Mouse (Mus musculus) urinary bladder, postnatal 10 days (tissue): Measurements from ENCODE around the gene Zdhhc19.

Source experiments
- DNase-seq: peaks from one replicate; pipeline ENCODE4 v3.0.0; 2022; ENCODE audit warnings: low spot score

The Zdhhc19 gene

GRCm38 (mm10) chr16:32495965-32496364 lies at the start of gene Zdhhc19:
Gene Zdhhc19 (plus strand): TSS chr16:32496265.
- no peak for DNase-seq

- no peak for DNase-seq
Observed at GRCm38 (mm10) chr16:32446563-32447138, 49.4 kb upstream of the Zdhhc19 start.

- DNase-seq: no peak
Observed at GRCm38 (mm10) chr16:32449665-32450064, 46.4 kb upstream of the Zdhhc19 start.

- no peak for DNase-seq
Observed at GRCm38 (mm10) chr16:32450133-32450532, 45.9 kb upstream of the Zdhhc19 start.

GRCm38 (mm10) chr16:32453102-32453501 lies 43.0 kb upstream of the Zdhhc19 start:
- no peak for DNase-seq

- no peak for DNase-seq
Observed at GRCm38 (mm10) chr16:32454646-32455045, 41.4 kb upstream of the Zdhhc19 start.

GRCm38 (mm10) chr16:32456086-32456485 lies 40.0 kb upstream of the Zdhhc19 start:
- DNase-seq: no peak

GRCm38 (mm10) chr16:32456761-32457160 lies 39.3 kb upstream of the Zdhhc19 start:
- no peak for DNase-seq

GRCm38 (mm10) chr16:32457589-32458386 lies 38.3 kb upstream of the Zdhhc19 start:
- no peak for DNase-seq

GRCm38 (mm10) chr16:32460518-32460917 lies 35.5 kb upstream of the Zdhhc19 start:
- DNase-seq: no peak

GRCm38 (mm10) chr16:32461713-32462112 lies 34.4 kb upstream of the Zdhhc19 start:
- no peak for DNase-seq

- DNase-seq: no peak
Observed at GRCm38 (mm10) chr16:32462950-32463349, 33.1 kb upstream of the Zdhhc19 start.

- DNase-seq: no peak
Observed at GRCm38 (mm10) chr16:32463426-32463825, 32.6 kb upstream of the Zdhhc19 start.

- no peak for DNase-seq
Observed at GRCm38 (mm10) chr16:32464908-32465307, 31.2 kb upstream of the Zdhhc19 start.

GRCm38 (mm10) chr16:32468488-32468887 lies 27.6 kb upstream of the Zdhhc19 start:
- no peak for DNase-seq

- no peak for DNase-seq
Observed at GRCm38 (mm10) chr16:32469404-32470105, 26.5 kb upstream of the Zdhhc19 start.

GRCm38 (mm10) chr16:32472276-32473015 lies 23.6 kb upstream of the Zdhhc19 start:
- no peak for DNase-seq

- no peak for DNase-seq
Observed at GRCm38 (mm10) chr16:32477315-32477714, 18.8 kb upstream of the Zdhhc19 start.

GRCm38 (mm10) chr16:32479415-32479814 lies 16.6 kb upstream of the Zdhhc19 start:
- DNase-seq: no peak

GRCm38 (mm10) chr16:32484431-32484871 lies 11.6 kb upstream of the Zdhhc19 start:
- no peak for DNase-seq

- no peak for DNase-seq
Observed at GRCm38 (mm10) chr16:32485209-32485608, 10.9 kb upstream of the Zdhhc19 start.

- no peak for DNase-seq
Observed at GRCm38 (mm10) chr16:32486046-32486445, 10.0 kb upstream of the Zdhhc19 start.
